Mouse (Mus musculus) cerebellum, adult (tissue): ENCODE measurements around the gene Smc4.
"Not testable (repeated sequence)": the region's sequence is repeated elsewhere in the genome, so short reads cannot be mapped to it uniquely, and the experiment has no call there.

Experiments
- ATAC-seq: cut with Nextera tagmentation; 2 replicates; pipeline ENCODE4 v1.9.2; 2017; ENCODE audit warnings: mild to moderate bottlenecking, moderate library complexity, mixed read lengths; ENCODE audit not compliant: insufficient number of reproducible peaks, low FRiP score, low TSS enrichment

The Smc4 gene

GRCm38 (mm10) chr3:69008873-69009272, 4.3 kb downstream of the Smc4 start:
- no peak for ATAC-seq

GRCm38 (mm10) chr3:69017181-69017580, 12.6 kb downstream of the Smc4 start:
- ATAC-seq = no peak

GRCm38 (mm10) chr3:69018635-69019034, 14.1 kb downstream of the Smc4 start:
- not testable (repeated sequence) for ATAC-seq

- ATAC-seq = no peak
Observed at GRCm38 (mm10) chr3:69020285-69020684, 15.7 kb downstream of the Smc4 start.

- ATAC-seq = no peak
Observed at GRCm38 (mm10) chr3:69020764-69021163, 16.2 kb downstream of the Smc4 start.

GRCm38 (mm10) chr3:69026133-69026783, 21.7 kb downstream of the Smc4 start:
- ATAC-seq = no peak

GRCm38 (mm10) chr3:69040105-69040504, 35.6 kb downstream of the Smc4 start:
- ATAC-seq = no peak

GRCm38 (mm10) chr3:69041298-69041697, 36.8 kb downstream of the Smc4 start:
- no peak for ATAC-seq

GRCm38 (mm10) chr3:69044167-69044591, 39.6 kb downstream of the Smc4 start:
- peak; percentile 56 for ATAC-seq

- ATAC-seq = peak; percentile 93
Observed at GRCm38 (mm10) chr3:69044645-69045399, 40.3 kb downstream of the Smc4 start, which contains the start of gene Trim59. TSS of gene Trim59 (minus strand) at chr3:69044755.

GRCm38 (mm10) chr3:69045400-69045703, 40.8 kb downstream of the Smc4 start:
- no peak for ATAC-seq

GRCm38 (mm10) chr3:69045750-69046149, 41.2 kb downstream of the Smc4 start:
- no peak for ATAC-seq

- no peak for ATAC-seq
Observed at GRCm38 (mm10) chr3:69046509-69046908, 42.0 kb downstream of the Smc4 start.

- ATAC-seq = no peak
Observed at GRCm38 (mm10) chr3:69047684-69048083, 43.1 kb downstream of the Smc4 start.

- ATAC-seq = no peak
Observed at GRCm38 (mm10) chr3:69049011-69049410, 44.5 kb downstream of the Smc4 start.

- no peak for ATAC-seq
Observed at GRCm38 (mm10) chr3:69051894-69052293, 47.4 kb downstream of the Smc4 start.

GRCm38 (mm10) chr3:69054760-69055432, 50.4 kb downstream of the Smc4 start:
- ATAC-seq = no peak

GRCm38 (mm10) chr3:69055871-69056270, 51.3 kb downstream of the Smc4 start:
- ATAC-seq = no peak

- no peak for ATAC-seq
Observed at GRCm38 (mm10) chr3:69060672-69061071, 56.1 kb downstream of the Smc4 start.

- no peak for ATAC-seq
Observed at GRCm38 (mm10) chr3:69062764-69063163, 58.2 kb downstream of the Smc4 start.

- ATAC-seq = no peak
Observed at GRCm38 (mm10) chr3:69064005-69064404, 59.5 kb downstream of the Smc4 start.
